Mouse (Mus musculus) heart, adult 2 months (tissue): ENCODE measurements around the gene Fgfr2.

Experiments used
- CTCF ChIP-seq: fragments of 200-600 bp; IDR thresholded peaks from 2 replicates; pipeline ENCODE4 v1.8.1; 2022; ENCODE audit warnings: antibody characterized with exemption, mild to moderate bottlenecking, moderate library complexity
- POLR2A ChIP-seq: fragments of 200-500 bp; IDR thresholded peaks from 2 replicates; pipeline ENCODE4 v1.6.1; 2011; ENCODE audit warnings: mild to moderate bottlenecking, low read depth, low read length, control low read depth; ENCODE audit not compliant: insufficient read depth

DNA sequence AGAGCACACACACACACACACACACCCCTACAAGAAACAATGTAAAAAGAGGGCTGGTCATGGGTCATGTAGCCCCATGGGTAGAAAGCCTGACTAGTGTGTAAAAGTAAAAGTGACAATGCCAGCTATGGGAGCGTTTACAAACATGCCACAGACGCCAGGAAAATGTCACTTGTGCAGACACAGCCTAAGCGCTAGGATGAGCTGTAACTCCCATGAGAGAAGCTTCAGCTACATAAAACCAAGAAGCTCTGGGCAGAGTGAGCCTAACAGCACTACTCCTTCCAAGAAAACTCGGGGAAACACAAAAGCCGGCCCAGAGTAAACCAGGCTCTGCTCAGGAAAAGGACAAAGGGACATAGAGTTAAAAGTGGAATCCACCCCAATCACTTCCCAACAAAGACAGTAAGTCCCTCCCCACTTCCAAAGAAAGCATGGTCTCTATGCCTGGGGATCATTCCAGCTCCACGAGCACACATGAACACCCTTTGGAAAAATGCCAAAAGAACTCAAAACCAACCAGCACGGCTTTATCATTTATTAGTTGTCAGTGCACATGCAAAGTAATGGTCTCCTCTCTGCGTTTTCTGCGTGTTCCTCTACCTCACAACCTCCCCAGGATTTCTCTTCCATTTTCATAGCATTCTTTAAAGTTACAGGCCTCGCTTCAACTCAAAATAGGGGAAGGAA is 899.6 kb downstream of the Fgfr2 start:
- TF ChIP-seq CTCF (no peak), POLR2A (no peak)
